Mouse (Mus musculus): Measurements from ENCODE around the gene Gm28038.

Gene Gm28038

DNA sequence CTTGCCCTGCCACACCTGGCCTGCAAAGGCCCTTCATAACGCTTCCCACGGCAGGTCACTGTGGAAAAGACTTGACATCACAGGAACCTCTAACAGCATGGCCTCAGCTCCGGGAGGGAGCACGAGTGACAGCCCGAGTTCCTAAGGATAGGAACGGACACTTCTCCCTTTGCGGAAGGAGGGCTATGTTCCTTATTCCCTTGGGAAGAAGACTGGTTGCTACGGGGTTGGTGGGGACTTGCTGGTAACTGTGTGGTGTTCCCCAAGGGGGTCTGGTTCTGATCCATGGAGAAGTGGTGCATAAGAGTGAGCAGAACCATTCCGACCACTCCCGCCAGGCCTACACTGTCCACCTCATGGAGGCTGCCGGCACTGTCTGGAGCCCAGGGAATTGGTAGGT, at the start of gene Gm28038:
TSS of gene Gm28038 (plus strand) at position 301 of the 400 bp plus-strand sequence.
- no peak for DNase-seq (ENCODE audit: low read depth, low spot score)

DNA sequence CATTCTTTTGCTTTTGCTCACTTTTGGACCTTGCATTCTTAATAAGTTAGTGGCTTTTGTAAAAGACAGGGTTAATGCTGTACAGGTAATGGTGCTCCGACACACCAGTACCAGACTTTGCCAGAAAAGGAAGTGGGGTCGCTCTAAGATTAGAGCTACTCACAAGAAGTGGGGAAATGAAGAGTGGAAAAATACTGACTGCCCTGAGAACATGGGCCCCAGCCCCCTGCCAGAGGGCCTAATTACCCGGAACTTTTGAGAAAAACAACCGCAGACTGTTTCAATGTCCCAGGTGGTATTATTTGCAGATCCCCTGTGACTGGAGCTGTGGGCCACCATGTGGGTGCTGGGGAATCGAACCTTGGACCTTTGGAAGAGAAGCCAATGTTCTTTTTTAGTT, 45.2 kb upstream of the Gm28038 start:
- DNase-seq (ENCODE audit: low read depth, low spot score), result no peak

DNA sequence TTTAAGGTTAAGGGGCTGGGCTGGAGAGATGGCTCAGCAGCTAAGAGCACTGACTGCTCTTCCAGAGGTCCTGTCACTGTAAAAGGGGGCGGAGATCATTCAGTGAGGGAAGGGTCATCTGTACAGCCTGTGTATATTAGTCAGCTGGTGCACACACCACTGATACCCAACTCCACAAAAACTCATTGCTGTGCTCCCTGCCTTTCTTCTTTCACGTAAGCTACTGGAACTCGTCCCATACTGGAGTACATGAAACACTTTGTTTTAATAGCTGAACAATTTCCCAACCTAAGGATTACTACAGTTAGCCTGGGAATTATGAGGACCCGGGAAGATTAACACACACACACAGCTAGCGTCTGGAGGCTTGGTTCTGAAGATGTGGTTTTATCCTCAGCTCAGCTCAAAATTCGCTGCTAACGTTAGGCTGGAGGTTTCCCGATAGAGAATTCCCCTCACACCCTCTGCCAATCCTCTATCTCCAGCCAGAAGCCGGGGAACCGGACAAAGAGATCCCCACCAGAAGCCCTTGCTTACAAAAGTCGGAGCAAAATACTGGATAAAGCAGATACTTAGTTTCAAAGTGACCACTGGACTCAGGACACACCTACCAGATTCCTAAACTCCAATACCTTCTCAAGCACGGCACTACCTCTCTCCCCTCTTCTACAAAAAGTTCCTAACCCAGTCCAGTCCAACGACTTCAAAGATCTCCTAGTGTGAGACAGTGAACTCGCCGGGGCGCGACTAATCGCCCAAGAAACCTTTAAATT, 44.2 kb upstream of the Gm28038 start:
- DNase-seq (ENCODE audit: low read depth, low spot score), result no peak

DNA sequence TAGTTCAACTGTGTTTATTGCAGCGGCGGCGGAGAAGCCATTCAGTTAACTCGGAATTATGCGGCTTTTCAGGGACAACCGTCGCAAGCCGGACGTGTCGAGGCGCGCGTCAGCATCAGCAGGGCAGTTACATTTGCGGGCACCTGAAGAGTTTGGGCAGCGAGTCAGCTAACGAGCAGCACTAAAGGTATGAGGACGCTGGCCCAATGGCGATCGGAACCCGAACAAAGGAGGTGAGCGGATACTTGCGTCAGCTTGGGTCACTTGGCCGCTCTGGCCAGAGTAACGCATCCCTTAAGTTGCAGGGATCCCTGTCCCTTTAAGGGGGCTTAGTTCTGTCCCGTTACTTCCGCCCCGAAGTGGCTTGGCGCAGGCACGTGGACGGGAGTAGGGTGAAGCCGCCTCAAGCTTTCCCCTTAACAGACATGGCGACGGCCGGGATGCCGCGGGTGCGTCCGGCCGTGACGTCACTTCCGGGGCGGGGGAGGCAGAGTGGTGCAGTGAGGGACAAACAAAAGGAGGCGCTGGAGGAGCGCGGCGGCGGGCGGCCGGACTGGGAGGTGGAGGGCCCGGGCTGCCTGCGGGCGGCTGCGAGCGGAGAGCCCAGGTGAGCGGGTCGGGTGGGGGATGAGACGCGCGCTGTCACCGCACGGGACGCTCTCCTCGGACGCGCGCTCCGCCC, 43.5 kb upstream of the Gm28038 start, which contains the start of gene Lrrc8a:
TSS of gene Lrrc8a (plus strand) at position 517 of the 682 bp plus-strand sequence.
- peak; percentile 94 for DNase-seq (ENCODE audit: low read depth, low spot score)

DNA sequence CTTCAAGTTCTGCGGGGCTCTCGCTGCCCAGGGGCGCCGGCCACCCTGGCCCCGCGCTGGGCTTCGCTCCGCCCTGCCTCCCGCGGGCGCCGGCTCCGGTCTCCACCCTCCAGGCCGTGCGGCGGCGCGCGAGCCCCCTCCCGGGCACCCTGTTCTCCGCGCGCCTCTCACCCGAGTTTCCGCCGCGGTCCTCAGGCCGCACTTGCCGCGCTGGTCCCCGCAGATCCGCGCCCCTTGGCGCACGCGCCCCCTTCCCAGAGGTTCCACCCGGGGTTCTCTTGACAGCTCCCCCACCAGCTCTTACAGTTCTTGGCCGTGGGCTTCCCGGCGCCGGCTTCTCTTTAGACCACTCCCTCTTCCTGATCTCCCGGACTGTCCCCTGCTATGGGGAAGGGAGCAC, 43.0 kb upstream of the Gm28038 start:
- DNase-seq (ENCODE audit: low read depth, low spot score), result no peak

DNA sequence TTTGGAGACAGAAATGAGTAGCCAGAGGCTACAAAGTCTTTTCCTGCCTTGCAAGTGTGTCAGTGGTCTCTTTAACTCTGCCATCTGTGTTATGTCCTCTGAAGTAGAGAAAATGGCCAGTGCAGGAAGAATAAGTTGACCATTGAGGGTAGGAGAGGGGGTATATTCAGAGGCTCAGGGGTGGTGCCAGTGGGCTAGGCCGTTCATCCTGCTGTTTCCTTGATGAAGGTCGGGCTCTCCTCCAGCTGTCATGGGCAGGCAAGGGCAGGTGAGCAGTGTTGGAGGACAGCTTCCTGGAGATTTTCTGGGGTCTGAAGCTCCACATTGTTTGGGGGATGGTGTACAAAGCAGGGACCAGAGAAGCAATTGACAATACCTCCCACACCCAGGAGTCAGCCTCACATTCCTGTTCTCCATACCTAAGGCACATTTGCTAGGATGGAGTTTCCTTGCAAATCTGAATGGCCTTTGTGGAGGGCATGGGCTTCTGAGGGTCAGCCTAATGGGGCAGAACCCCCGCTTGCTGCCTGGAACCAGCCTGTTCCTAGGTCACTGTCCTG, 41.9 kb upstream of the Gm28038 start:
- no peak for DNase-seq (ENCODE audit: low read depth, low spot score)

DNA sequence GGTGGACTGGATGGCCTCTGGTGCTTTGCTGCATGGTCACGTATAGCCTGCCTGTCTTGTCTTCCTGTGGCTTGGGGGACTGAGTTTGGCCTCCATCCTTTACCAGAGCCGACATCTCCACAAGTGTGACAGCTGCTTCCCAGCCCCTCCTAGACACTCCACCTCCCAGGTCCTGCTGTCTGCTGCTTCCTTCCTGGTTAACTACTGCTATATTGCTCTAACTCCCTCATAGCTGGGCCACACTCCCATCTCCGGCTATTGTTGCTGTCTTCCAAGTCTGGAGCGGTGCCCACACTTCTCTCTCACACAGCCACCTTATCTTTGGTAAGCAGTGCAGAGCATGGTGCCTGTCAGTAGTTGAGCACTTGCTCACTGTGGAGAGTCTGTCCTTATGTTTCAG, 41.1 kb upstream of the Gm28038 start:
- no peak for DNase-seq (ENCODE audit: low read depth, low spot score)

DNA sequence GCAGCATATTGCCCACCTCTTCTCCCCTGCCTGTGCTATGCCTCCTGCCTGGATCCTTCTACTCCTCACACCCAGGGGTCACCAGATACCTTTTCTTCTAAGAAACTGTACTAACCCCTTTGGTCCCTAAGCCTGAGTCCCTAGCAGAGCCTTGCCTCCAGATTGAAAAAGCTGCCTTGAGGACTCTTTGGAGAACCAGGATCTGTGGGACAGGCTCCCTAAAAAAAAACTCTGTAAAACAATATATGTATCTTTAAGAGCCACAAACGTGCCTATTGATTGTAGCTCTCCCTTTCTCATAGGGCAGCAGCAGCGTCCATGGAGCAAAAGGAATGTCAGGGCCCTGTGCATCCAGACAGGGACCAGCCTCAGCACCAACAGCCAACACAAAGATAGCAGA, 40.6 kb upstream of the Gm28038 start, which contains the start of gene Gm28035:
TSS of gene Gm28035 (plus strand) at position 301 of the 400 bp plus-strand sequence.
- DNase-seq (ENCODE audit: low read depth, low spot score), result no peak

DNA sequence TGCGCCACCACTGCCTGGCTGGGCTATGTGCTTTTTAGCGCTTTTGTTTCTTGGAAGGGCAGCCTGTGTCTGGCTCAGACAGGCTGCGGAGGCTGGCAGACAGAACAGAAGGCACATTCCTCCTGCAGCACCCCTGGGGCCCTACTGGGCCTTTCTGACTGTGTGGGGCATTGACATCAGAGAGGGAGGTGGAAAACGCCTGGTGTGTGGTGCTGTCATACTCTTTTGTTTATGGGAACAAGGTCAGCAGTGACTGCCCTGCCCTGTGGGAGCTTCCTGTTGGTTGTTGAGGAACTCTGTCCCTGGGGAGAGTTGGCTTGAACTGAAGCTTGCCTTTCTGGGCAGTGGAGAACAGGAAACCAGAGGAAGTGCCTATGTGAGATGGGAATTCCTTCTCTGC, 38.3 kb upstream of the Gm28038 start:
- no peak for DNase-seq (ENCODE audit: low read depth, low spot score)

DNA sequence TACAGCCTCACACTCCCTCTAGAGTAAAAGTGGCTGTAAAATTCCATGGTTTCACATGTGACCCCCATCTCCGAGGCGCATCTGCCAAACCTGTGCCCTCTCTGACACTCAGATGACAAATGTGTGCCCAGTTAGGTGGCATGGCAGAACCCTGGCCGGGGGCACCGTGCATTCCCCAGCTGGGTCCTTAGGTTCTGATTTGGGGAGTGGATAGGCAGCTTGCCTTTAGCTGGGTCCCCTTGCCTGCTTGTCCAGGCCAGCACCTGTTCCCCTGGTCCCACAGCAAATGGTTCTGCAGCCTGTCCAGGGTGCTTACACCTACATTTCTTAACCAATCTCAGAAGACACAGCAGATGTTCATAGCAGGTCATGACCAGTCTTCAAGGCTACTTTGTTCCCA, 37.5 kb upstream of the Gm28038 start:
- no peak for DNase-seq (ENCODE audit: low read depth, low spot score)

DNA sequence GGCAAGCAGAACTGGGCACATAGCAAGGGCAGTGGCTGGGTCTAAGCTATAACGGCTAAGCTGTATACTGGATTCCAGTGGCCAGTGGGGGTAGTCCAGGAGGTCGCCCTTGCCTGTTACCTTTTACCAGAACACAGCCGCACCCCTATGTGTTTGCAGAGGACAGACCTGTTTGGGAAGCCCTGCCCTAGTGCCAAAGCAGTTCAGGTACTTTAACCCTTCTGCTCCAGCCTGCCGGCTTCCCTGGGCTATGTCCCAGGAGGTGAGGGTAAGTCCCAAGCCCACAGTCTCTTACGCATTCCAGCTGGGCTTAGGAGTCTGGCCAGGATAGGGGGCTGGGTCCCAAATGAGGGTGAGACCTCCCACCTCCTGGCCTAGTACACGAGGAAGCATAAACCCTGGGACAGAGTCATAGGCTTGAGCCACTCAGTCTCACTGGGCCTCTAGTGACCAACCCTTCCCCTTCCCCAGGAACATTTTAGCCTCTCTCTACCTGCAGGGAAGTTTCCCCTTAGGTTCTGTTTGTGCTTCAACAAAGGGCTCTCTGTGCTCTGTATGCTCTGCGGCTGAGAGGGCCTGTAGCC, 36.2 kb upstream of the Gm28038 start:
- no peak for DNase-seq (ENCODE audit: low read depth, low spot score)

DNA sequence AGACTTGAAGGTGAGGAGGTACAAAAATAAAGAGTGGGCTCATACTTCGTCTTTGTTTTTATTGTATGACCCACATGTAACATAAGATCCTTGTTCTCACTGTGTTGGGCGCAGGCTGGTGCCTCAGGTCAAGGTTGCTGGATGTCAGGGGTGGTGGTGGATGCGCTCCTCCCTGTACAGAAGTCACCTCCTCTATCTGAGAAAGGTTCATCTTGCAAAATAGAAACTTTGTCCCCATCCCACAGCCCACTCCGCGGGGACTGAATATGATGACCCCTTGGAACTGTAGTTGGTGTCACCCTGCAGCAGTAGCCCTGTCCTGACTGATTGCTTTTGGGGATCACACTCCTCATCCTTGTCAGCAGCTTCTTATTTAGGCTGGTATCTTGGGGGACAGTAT, 33.8 kb upstream of the Gm28038 start:
- no peak for DNase-seq (ENCODE audit: low read depth, low spot score)

DNA sequence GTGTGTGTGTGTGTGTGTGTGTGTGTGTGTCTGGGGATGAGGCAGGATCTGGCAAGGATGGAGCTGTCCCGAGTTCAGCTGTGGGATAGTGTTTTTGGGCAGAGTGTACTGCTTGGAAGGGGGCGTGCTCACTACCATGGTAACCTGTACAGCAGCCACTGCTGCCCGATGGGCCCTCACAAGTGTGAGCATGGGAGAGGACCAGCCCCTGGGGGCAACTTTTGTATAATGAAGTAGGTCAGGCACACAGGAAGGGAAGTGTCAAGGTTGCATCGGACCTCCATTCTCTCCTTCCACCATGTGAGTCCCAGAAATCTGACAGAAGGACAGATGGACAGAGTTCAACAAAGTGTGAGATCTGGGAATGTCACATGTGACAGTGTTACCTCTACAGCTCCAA, 33.2 kb upstream of the Gm28038 start:
- DNase-seq (ENCODE audit: low read depth, low spot score), result no peak

DNA sequence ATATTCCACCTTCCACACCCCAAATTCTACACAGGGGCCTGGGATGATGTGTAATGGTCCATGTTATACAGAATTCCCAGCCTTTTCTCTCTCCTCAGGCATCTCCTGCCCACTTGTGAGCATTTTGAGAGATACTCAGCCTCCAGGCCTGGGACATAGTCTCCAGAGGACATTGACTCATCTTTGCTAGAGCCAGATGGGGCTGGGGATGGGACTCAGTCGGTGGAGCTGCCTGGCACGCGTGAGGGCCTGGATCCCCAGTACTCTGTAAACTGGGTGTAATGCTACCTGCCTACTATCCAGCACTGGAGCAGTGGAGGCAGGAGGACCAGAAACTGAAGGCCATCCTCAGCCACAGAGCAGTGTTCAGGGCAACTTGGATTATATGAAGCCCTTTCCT, 31.7 kb upstream of the Gm28038 start:
- DNase-seq (ENCODE audit: low read depth, low spot score), result no peak

DNA sequence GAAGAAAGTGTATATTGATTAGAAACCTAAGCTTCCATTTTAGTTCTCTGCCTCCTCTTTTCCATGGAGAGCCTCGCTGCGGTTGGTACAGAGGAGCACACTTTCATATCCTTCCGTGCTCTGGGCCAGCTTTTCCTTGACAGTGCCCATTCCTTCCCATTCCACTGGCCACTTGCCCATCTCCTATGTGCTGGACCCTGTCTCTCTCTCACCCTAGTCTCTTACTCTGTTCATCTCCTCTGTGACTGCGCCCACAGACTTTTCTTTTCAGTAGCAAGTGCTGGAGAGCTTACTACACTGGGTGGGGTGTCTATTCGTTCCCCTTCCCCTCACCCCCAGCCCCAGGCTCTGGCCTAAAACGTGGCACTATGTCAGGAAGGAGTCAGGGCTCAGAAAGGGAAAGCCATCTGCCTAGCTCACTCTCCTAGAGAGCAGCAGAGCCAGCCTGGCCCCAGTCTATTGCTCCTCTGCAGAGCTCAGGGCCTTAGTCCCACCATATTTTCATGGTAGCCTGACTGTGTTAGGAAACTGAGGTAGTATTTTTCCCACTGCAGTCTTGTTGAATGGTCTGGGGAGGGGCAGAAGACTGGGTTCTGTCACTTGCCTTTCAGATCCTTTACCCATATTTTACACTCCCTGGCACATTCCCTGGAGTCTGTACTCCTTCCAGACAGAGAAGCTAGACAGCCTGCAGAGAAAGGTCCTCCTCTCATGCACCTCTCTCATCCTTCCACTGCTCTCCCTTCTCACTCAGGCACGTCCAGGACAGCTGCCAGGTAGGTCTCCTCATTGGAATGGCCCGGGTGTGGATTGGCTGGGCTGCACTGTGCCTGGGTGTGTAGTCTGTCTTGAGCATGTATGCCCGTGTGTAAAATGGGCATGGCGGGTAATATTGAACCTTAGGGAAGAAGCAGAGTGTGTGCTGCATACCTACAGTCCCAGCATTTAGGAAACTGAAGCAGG, 30.4 kb upstream of the Gm28038 start:
- DNase-seq (ENCODE audit: low read depth, low spot score), result no peak

DNA sequence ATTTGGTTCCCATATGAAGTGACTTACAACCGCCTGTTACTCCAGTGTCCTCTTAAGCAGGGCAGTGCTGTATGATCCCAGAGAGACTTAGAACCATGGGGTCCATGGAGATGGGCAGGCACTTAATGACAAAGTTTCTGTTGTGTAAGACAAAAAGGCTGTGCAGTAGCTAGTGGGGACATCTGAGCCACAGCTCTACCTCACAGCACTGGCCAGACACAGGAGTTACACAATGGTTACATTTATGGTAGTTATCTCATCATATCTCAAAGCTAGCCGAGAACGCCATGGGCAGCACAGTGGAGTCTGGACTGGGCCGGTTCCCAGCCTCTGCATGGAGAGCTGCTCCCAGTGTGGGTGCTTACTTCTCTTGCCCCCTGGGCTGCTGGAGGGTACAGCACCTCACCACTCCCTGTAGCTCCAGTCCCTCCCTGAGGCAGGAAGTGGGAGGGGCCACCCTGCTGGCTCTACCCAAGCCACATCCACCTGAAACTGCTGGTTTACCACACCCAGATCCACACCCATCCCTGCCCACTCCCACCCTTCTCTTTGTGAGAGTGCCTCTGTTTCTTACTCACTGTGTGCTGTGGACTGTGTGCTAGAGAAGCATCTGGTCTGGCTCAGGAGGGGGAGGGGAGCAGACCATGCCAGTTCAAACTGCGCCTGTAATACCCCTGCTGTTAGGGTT, 29.3 kb upstream of the Gm28038 start:
- no peak for DNase-seq (ENCODE audit: low read depth, low spot score)

DNA sequence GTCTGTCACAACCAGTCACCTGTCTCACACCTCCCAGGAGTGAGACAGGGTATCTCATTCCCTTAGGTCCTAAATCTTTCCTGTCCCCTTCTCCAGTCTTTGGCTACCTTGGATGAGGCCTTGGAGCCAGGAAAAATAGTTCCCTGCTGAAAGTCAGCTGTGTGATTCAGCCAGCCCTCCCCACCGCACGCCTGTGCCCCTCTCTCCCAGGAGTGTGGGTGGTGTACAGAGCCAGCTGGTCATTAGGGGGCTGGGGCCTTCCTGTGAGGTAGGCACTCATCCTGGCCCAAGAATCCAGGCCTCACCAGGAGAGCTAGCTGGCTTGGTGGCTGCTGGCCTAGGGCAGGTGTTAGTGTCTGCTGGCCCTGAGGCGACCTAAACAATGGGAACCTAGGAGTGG, 28.3 kb upstream of the Gm28038 start:
- no peak for DNase-seq (ENCODE audit: low read depth, low spot score)

DNA sequence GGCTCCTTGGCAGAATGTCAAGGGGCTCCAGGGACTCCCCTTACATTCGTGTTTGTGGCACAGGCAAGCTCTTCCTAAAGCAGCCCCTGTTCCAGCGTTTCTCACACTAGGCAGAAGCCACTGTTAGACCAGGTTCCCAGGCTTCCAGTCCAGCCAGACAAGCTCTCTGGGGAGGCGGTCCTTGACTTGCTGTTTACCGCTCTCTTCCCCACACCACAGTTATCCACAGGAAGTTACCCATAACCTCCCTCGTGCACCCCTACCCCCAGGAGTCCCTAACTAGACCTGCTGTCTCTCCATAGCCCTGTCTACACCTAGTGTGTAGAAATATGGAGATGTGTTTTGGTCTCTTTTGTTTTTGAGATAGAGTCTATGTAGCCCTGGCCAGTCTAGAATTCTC, 27.0 kb upstream of the Gm28038 start:
- no peak for DNase-seq (ENCODE audit: low read depth, low spot score)

DNA sequence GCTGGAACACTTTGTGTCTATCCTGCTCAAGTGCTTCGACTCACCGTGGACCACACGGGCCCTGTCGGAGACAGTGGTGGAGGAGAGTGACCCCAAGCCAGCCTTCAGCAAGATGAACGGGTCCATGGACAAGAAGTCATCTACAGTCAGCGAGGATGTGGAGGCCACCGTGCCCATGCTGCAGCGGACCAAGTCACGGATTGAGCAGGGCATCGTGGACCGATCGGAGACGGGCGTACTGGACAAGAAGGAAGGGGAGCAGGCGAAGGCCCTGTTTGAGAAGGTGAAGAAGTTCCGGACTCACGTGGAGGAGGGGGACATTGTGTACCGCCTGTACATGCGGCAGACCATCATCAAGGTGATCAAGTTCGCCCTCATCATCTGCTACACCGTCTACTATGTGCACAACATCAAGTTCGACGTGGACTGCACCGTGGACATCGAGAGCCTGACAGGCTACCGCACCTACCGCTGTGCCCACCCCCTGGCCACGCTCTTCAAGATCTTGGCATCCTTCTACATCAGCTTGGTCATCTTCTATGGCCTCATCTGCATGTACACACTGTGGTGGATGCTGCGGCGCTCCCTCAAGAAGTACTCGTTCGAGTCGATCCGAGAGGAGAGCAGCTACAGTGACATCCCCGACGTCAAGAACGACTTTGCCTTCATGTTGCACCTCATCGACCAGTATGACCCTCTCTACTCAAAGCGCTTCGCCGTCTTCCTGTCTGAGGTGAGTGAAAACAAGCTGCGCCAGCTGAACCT, 25.0 kb upstream of the Gm28038 start:
- DNase-seq (ENCODE audit: low read depth, low spot score), result no peak

Measured in brain, embryonic 18.5 days (tissue).